Mouse (Mus musculus) E14TG2a.4 (cell line): ENCODE measurements around the gene Grik3.

Experiments used
- CTCF ChIP-seq: conservative IDR thresholded peaks from 2 replicates; pipeline ENCODE4 v1.5.1; 2014; ENCODE audit warnings: low read length
- NANOG ChIP-seq: IDR thresholded peaks from 2 replicates; pipeline ENCODE4 v1.6.1; 2014; ENCODE audit warnings: borderline replicate concordance, low read length, mixed read lengths
- POU5F1 ChIP-seq: IDR thresholded peaks from 2 replicates; pipeline ENCODE4 v1.6.1; 2014; ENCODE audit warnings: low read length, borderline replicate concordance

DNA sequence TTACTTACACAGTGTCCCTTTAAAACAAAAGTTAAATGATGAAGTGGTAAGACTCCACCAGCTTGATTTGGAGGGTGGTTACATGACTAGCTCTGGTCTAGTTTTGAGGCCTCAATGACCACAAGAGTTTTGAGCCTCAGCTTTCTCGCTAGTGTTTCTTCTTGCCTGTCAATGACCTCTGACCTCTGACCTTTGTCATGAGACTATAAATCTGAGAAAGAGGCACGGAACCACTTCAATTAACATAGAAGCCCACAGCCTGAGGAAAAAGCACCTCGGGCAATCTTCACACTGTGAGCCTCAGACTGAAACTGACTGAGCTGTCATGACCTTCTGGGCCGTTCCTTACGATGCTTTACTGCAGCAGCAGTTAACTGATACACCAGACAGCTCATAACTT, 272.6 kb downstream of the Grik3 start:
- TF ChIP-seq CTCF, result no peak
- no peak for TF ChIP-seq POU5F1
- TF ChIP-seq NANOG, result no peak
